Mouse (Mus musculus): ENCODE data around the gene Glipr2.

DNA sequence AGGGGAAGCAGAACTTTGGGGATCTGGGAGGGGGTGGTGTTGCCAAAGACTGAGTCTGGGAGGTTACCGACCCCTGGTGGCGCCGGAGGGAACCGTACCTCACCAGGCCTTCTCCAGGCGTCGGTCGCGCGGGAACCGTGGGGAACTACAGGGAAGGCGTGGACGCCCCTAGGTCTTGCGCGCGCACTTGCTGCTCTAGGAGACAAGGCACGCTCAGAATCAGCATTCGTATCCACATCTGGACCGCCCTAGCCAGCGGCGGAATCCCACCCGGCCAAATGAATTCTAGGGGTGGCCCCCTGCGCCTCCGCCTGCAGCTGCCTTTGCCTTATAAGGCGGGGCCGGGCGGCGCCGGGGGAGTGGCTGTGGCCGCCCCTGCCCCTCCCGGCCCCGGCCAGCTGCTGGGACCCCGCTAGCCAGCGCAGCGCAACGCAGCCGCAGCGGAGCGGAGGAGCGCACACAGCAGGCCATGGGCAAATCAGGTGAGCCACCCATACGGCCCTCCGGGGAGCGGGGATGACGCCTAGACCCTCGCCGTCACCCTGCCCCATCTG lies at the start of gene Glipr2:
- TF ChIP-seq CTCF (IDR thresholded peaks at IDR 0.05; ENCODE audit: extremely low read depth, insufficient read length, insufficient replicate concordance, low read depth, low read length) (peak; percentile 79), POLR2A (IDR thresholded peaks at IDR 0.05; ENCODE audit: low read depth, low read length) (no peak)

Measured in small intestine, adult 2 months (tissue).